Mouse (Mus musculus): ENCODE measurements around the gene Ddi1. TPM values are rescaled to one million over a fixed set of nuclear protein-coding genes. Genes with fewer than 3 reads are reported as not detected.

The Ddi1 gene
- polyA plus RNA-seq (2016; fragmentation: Nextera tagmentation; extraction: Ambion mirVana), result 0.03 and 0.04 TPM in 2 replicates

GRCm38 (mm10) chr9:6269796-6270280 is at the start of gene Ddi1:
Gene Ddi1 (minus strand): TSS chr9:6269846.
- no peaks in the 10 kb centered on the region for H3K9me3 ChIP-seq (replicated peaks)
- WGBS, result 79% methylated on average over 1 of the region's 1 CpGs
- DNase-seq (ENCODE audit: low spot score), result no peak
- H3K27ac ChIP-seq, result no peak within 1 kb of the TSS
- H3K36me3 ChIP-seq, result no peaks in the 10 kb centered on the region
- no peak within 1 kb of the TSS for H3K4me3 ChIP-seq
- no peaks in the 10 kb centered on the region for H3K4me1 ChIP-seq
- H3K27me3 ChIP-seq (ENCODE audit: low read depth, poor library complexity, severe bottlenecking), result no peaks in the 10 kb centered on the region

GRCm38 (mm10) chr9:6317114-6317513 is 47.5 kb upstream of the Ddi1 start:
- 90% methylated on average over 1 of the region's 1 CpGs for WGBS
- Histone ChIP-seq H3K4me1 (no peaks in the 10 kb centered on the region), H3K9me3 (replicated peaks) (no peaks in the 10 kb centered on the region), H3K36me3 (no peaks in the 10 kb centered on the region), H3K27me3 (ENCODE audit: low read depth, poor library complexity, severe bottlenecking) (no peaks in the 10 kb centered on the region), H3K27ac (no peak overlapping the region), H3K4me3 (no peak overlapping the region)
- no peak for DNase-seq (ENCODE audit: low spot score)

GRCm38 (mm10) chr9:6305847-6306246 is 36.2 kb upstream of the Ddi1 start:
- no peak for DNase-seq (ENCODE audit: low spot score)

DNA sequence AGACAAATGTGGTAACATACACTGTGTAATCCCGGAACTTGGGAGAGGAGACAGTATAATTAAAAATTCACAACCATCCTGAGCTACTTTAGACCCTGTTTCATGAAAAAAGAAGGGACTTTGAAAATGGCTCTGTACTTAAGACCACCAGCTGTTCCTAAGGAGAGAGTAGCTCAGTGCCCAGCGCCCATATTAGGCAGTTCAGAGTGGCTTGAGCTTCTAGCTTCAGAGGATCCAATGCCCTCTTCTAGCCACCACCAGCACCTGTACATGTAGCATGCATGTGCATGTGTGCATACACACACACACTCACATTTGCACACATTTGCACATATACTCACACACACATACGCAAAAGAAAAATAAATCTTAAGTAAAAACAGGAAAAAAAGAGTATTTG is 34.9 kb upstream of the Ddi1 start:
- Histone ChIP-seq H3K27ac (no peak overlapping the region), H3K27me3 (ENCODE audit: low read depth, poor library complexity, severe bottlenecking) (no peaks in the 10 kb centered on the region), H3K36me3 (no peaks in the 10 kb centered on the region), H3K9me3 (replicated peaks) (no peaks in the 10 kb centered on the region), H3K4me1 (no peaks in the 10 kb centered on the region), H3K4me3 (no peak overlapping the region)
- no peak for DNase-seq (ENCODE audit: low spot score)
- 90% methylated on average over 3 of the region's 3 CpGs for WGBS

More at GRCm38 (mm10) chr9:6305847-6306246, 36.2 kb upstream of the Ddi1 start:
- no peaks in the 10 kb centered on the region for H3K36me3 ChIP-seq
- H3K27ac ChIP-seq, result no peak overlapping the region
- H3K27me3 ChIP-seq (ENCODE audit: low read depth, poor library complexity, severe bottlenecking), result no peaks in the 10 kb centered on the region
- 92% methylated on average over 3 of the region's 3 CpGs for WGBS
- no peak overlapping the region for H3K4me3 ChIP-seq
- H3K9me3 ChIP-seq (replicated peaks), result no peaks in the 10 kb centered on the region
- H3K4me1 ChIP-seq, result no peaks in the 10 kb centered on the region

- Histone ChIP-seq H3K27ac (no peak overlapping the region), H3K4me1 (no peaks in the 10 kb centered on the region), H3K9me3 (replicated peaks) (no peaks in the 10 kb centered on the region), H3K4me3 (no peak overlapping the region), H3K27me3 (ENCODE audit: low read depth, poor library complexity, severe bottlenecking) (no peaks in the 10 kb centered on the region), H3K36me3 (no peaks in the 10 kb centered on the region)
- no peak for DNase-seq (ENCODE audit: low spot score)
- WGBS, result 81% methylated on average over 3 of the region's 3 CpGs
These were observed 32.4 kb upstream of the Ddi1 start for GRCm38 (mm10) chr9:6302050-6302449.

DNA sequence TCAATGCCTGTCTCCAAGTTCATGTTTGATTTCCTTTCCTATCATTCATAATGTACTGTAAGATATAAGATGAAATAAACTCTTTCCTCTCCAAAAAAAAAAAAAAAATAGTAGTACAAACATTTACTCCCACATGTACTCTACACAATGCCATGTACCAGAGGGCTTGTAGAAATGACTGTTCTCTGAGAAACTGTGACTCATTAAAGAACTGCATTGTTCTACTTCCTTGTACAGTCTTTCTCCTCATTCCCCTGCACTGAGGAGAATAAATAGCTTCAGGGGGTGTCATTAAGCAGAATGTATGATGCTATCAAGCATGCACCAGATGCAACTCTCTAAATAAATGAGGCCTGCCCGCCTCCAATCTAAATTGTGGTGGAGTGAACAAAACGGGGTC is 28.9 kb upstream of the Ddi1 start:
- no peaks in the 10 kb centered on the region for H3K27me3 ChIP-seq (ENCODE audit: low read depth, poor library complexity, severe bottlenecking)
- WGBS, result 83% methylated on average over 2 of the region's 2 CpGs
- H3K36me3 ChIP-seq, result no peaks in the 10 kb centered on the region
- no peak overlapping the region for H3K27ac ChIP-seq
- no peak overlapping the region for H3K4me3 ChIP-seq
- no peak for DNase-seq (ENCODE audit: low spot score)
- no peaks in the 10 kb centered on the region for H3K4me1 ChIP-seq
- no peaks in the 10 kb centered on the region for H3K9me3 ChIP-seq (replicated peaks)

GRCm38 (mm10) chr9:6289211-6289696 is 19.6 kb upstream of the Ddi1 start:
- Histone ChIP-seq H3K4me3 (no peak overlapping the region), H3K4me1 (no peaks in the 10 kb centered on the region), H3K36me3 (no peaks in the 10 kb centered on the region), H3K27ac (no peak overlapping the region), H3K27me3 (ENCODE audit: low read depth, poor library complexity, severe bottlenecking) (no peaks in the 10 kb centered on the region), H3K9me3 (replicated peaks) (no peaks in the 10 kb centered on the region)
- no peak for DNase-seq (ENCODE audit: low spot score)
- 4% methylated on average over 2 of the region's 2 CpGs for WGBS

GRCm38 (mm10) chr9:6286770-6287169 is 17.1 kb upstream of the Ddi1 start:
- H3K9me3 ChIP-seq (replicated peaks), result no peaks in the 10 kb centered on the region
- H3K27ac ChIP-seq, result no peak overlapping the region
- no peaks in the 10 kb centered on the region for H3K36me3 ChIP-seq
- DNase-seq (ENCODE audit: low spot score), result no peak
- no peak overlapping the region for H3K4me3 ChIP-seq
- no peaks in the 10 kb centered on the region for H3K4me1 ChIP-seq
- whole genome bisulfite sequencing, result 57% methylated on average over 1 of the region's 1 CpGs
- no peaks in the 10 kb centered on the region for H3K27me3 ChIP-seq (ENCODE audit: low read depth, poor library complexity, severe bottlenecking)

DNA sequence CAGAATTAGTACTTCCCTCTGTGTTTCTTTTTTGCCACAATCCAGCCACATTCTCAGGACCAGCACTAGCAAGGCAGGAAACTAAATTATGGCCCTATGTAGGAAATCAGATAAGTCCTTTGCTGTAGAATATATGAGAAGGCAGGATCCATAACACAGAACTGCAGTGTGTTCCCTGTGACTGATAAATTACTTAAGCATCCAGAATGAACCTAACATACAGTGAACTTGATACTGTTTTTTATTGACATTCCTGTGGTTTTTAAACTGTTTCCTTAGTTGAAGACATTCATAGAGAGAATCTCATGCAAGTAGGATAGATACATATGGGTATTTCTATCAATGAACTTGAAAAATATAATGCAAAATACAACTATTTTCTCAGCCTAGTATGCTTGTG is 7.9 kb upstream of the Ddi1 start:
- Histone ChIP-seq H3K9me3 (replicated peaks) (no peaks in the 10 kb centered on the region), H3K4me3 (no peak overlapping the region), H3K36me3 (no peaks in the 10 kb centered on the region), H3K27me3 (ENCODE audit: low read depth, poor library complexity, severe bottlenecking) (no peaks in the 10 kb centered on the region), H3K4me1 (no peaks in the 10 kb centered on the region), H3K27ac (no peak overlapping the region)
- DNase-seq (ENCODE audit: low spot score), result no peak

GRCm38 (mm10) chr9:6276395-6276794 is 6.7 kb upstream of the Ddi1 start:
- H3K4me1 ChIP-seq, result no peaks in the 10 kb centered on the region
- DNase-seq (ENCODE audit: low spot score), result no peak
- no peaks in the 10 kb centered on the region for H3K9me3 ChIP-seq (replicated peaks)
- H3K36me3 ChIP-seq, result no peaks in the 10 kb centered on the region
- 81% methylated on average over 1 of the region's 1 CpGs for WGBS
- H3K4me3 ChIP-seq, result no peak overlapping the region
- no peaks in the 10 kb centered on the region for H3K27me3 ChIP-seq (ENCODE audit: low read depth, poor library complexity, severe bottlenecking)
- H3K27ac ChIP-seq, result no peak overlapping the region

- Histone ChIP-seq H3K27me3 (ENCODE audit: low read depth, poor library complexity, severe bottlenecking) (no peaks in the 10 kb centered on the region), H3K4me3 (no peak overlapping the region), H3K9me3 (replicated peaks) (no peaks in the 10 kb centered on the region), H3K27ac (no peak overlapping the region), H3K36me3 (no peaks in the 10 kb centered on the region), H3K4me1 (no peaks in the 10 kb centered on the region)
- no peak for DNase-seq (ENCODE audit: low spot score)
- WGBS, result 81% methylated on average over 2 of the region's 2 CpGs
These were observed 4.8 kb downstream of the Ddi1 start for GRCm38 (mm10) chr9:6264820-6265219.

DNA sequence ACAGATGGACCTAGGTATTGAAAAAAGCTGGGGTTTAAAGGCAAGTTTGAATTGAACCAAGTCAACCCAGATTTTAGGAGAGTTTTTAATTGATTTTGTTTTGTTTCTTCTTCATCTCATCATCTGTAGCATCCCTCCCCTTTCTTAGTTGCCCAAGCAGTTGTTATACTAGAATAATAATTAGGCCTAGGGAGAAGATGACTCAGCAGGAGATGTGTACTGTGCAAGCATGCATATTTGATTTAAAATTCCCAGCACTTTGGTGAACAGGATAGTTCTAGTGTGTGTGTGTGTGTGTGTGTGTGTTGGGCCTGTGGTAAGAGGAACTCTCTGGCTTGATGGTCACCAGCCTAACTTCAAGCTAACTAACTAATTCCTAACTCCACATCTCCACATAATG is 12.6 kb downstream of the Ddi1 start:
- H3K9me3 ChIP-seq (replicated peaks), result no peaks in the 10 kb centered on the region
- no peak overlapping the region for H3K27ac ChIP-seq
- H3K4me1 ChIP-seq, result no peaks in the 10 kb centered on the region
- no peak for DNase-seq (ENCODE audit: low spot score)
- H3K36me3 ChIP-seq, result no peaks in the 10 kb centered on the region
- no peak overlapping the region for H3K4me3 ChIP-seq
- H3K27me3 ChIP-seq (ENCODE audit: low read depth, poor library complexity, severe bottlenecking), result no peaks in the 10 kb centered on the region

DNA sequence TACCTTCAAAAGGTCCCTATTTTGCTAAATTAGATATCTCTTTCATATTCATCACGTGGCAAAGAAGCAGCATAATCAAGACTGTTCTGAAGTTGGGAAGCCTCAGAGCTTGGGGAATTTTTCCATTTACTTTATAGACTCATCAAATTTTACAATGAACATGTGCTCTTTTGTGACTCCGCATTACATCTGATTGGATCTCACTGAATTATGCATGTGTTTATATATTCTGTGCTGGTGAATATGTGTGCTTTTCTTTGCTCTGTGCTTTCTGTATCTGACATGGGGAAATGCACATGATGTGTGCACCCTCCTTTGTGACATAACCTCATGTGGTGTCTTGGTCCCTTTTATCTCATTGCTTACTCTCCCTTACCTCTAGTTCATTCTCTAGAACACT is 17.7 kb downstream of the Ddi1 start:
- Histone ChIP-seq H3K27ac (no peak overlapping the region), H3K4me1 (no peaks in the 10 kb centered on the region), H3K9me3 (replicated peaks) (no peaks in the 10 kb centered on the region), H3K36me3 (no peaks in the 10 kb centered on the region), H3K27me3 (ENCODE audit: low read depth, poor library complexity, severe bottlenecking) (no peaks in the 10 kb centered on the region), H3K4me3 (no peak overlapping the region)
- DNase-seq (ENCODE audit: low spot score), result no peak
- 87% methylated on average over 2 of the region's 2 CpGs for WGBS

DNA sequence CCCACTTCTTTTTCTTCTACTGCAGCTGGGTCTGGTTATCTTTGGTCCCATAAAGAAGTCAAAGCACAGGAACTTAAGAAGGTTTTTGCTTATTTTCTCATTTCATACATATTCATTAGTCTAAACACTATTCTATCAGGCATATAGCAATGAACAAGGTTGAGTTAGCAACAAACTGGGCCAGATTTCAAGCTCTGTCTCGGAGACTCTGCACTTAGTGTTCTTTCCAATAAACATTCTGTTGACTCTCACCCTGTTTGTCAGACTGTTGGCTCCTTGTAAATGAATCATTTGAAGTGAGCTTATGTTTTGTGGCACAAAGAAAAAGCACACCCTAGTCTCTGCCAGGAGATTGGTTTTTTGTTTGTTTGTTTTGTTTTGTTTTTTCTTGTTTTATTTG is 19.3 kb downstream of the Ddi1 start:
- Histone ChIP-seq H3K36me3 (no peaks in the 10 kb centered on the region), H3K4me1 (no peaks in the 10 kb centered on the region), H3K27me3 (ENCODE audit: low read depth, poor library complexity, severe bottlenecking) (no peaks in the 10 kb centered on the region), H3K9me3 (replicated peaks) (no peaks in the 10 kb centered on the region), H3K27ac (no peak overlapping the region), H3K4me3 (no peak overlapping the region)
- DNase-seq (ENCODE audit: low spot score), result no peak
- 45% methylated on average over 1 of the region's 1 CpGs for WGBS

Data from limb, embryonic 10.5 days (tissue).